Mouse (Mus musculus) left cerebral cortex, postnatal 10 days (tissue): ENCODE data around the gene Gm49405. TPM values are rescaled to one million over a fixed set of nuclear protein-coding genes. Genes with fewer than 3 reads are reported as not detected.
A peak's percentile ranks its signal among the peaks of the same experiment; 100 is the strongest.
"Not testable (repeated sequence)": the region's sequence is repeated elsewhere in the genome, so short reads cannot be mapped to it uniquely, and the experiment has no call there.

Experiments
- DNase-seq, 2 experiments: peaks; one replicate each; pipeline ENCODE4 v3.0.0; 2021 to 2022; ENCODE audit warnings: low spot score in 2 of 2, mixed read lengths in 1 of 2; ENCODE audit errors: extremely low spot score in 1 of 2
- intact Hi-C: fragments of 180-260 bp; cut with DNase I; formaldehyde crosslinking; loops from one replicate; pipeline ENCODE4 v1.15.1; 2025
- total RNA-seq, 2 experiments: library from RNA; stranded (reverse); gene quantifications; 2 replicates each; pipeline ENCODE4 v1.2.3; 2021

Gene Gm49405
- 1 to 10 TPM in 1 of 2 experiments, under 1 TPM in 1; 0.81 to 1.4 TPM for total RNA-seq

GRCm38 (mm10) chr19:4000119-4000900 lies at the start of gene Gm49405, which contains the start of gene Nudt8:
Gene Gm49405, plus strand, starts transcription at chr19:4000626.
Gene Nudt8, plus strand, starts transcription at chr19:4000580.
- DNase-seq = peak; percentile 94 to 97
- intact Hi-C loops = no loop called here

- DNase-seq = no peak
- intact Hi-C loops = no loop called here
Observed at GRCm38 (mm10) chr19:3951461-3951860, 49.0 kb upstream of the Gm49405 start.

- no peak for DNase-seq
- intact Hi-C loops = no loop called here
Observed at GRCm38 (mm10) chr19:3952099-3952498, 48.3 kb upstream of the Gm49405 start.

GRCm38 (mm10) chr19:3955033-3955432 lies 45.4 kb upstream of the Gm49405 start:
- intact Hi-C loops = no loop called here
- DNase-seq = no peak

GRCm38 (mm10) chr19:3955804-3956203 lies 44.6 kb upstream of the Gm49405 start:
- intact Hi-C loops = no loop called here

GRCm38 (mm10) chr19:3957296-3958036 lies 43.0 kb upstream of the Gm49405 start:
- intact Hi-C loops, DNase-seq: not testable (repeated sequence)

More at GRCm38 (mm10) chr19:3955804-3956203, 44.6 kb upstream of the Gm49405 start:
- DNase-seq = no peak

- intact Hi-C loops = no loop called here
- no peak for DNase-seq
Observed at GRCm38 (mm10) chr19:3958470-3958869, 42.0 kb upstream of the Gm49405 start, which contains the start of gene Aldh3b3. Gene Aldh3b3, plus strand, starts transcription at chr19:3958645.

GRCm38 (mm10) chr19:3959030-3959429 lies 41.4 kb upstream of the Gm49405 start:
- no peak for DNase-seq
- intact Hi-C loops = no loop called here

GRCm38 (mm10) chr19:3960211-3960610 lies 40.2 kb upstream of the Gm49405 start:
- DNase-seq = no peak
- intact Hi-C loops = no loop called here

- intact Hi-C loops, DNase-seq: not testable (repeated sequence)
Observed at GRCm38 (mm10) chr19:3961805-3962204, 38.6 kb upstream of the Gm49405 start.

GRCm38 (mm10) chr19:3962469-3962868 lies 38.0 kb upstream of the Gm49405 start:
- intact Hi-C loops = no loop called here

GRCm38 (mm10) chr19:3964030-3964429 lies 36.4 kb upstream of the Gm49405 start:
- intact Hi-C loops = no loop called here
- no peak for DNase-seq

More at GRCm38 (mm10) chr19:3962469-3962868, 38.0 kb upstream of the Gm49405 start:
- DNase-seq = peak in 1 of 2 experiments; percentile 55

GRCm38 (mm10) chr19:3966330-3967075 lies 33.9 kb upstream of the Gm49405 start:
- no peak for DNase-seq
- intact Hi-C loops = no loop called here

- DNase-seq = no peak
- intact Hi-C loops = no loop called here
Observed at GRCm38 (mm10) chr19:3967258-3967657, 33.2 kb upstream of the Gm49405 start.

- intact Hi-C loops = no loop called here
- DNase-seq = no peak
Observed at GRCm38 (mm10) chr19:3972229-3972628, 28.2 kb upstream of the Gm49405 start, which contains the start of gene Aldh3b2. Gene Aldh3b2, plus strand, starts transcription at chr19:3972328.

- DNase-seq, intact Hi-C loops: not testable (repeated sequence)
Observed at GRCm38 (mm10) chr19:3974608-3975007, 25.8 kb upstream of the Gm49405 start.

GRCm38 (mm10) chr19:3975866-3976265 lies 24.6 kb upstream of the Gm49405 start:
- no peak for DNase-seq
- intact Hi-C loops = no loop called here

- DNase-seq = peak; percentile 78 to 82
- intact Hi-C loops = loop anchor here (5.0 kb wide), 1 partner anchor 33 kb away; no protein-coding TSS in a partner anchor
Observed at GRCm38 (mm10) chr19:3980309-3980708, 20.1 kb upstream of the Gm49405 start.

GRCm38 (mm10) chr19:3980917-3981316 lies 19.5 kb upstream of the Gm49405 start:
- DNase-seq = no peak
- intact Hi-C loops = loop anchor here (5.0 kb wide), 1 partner anchor 34 kb away; no protein-coding TSS in a partner anchor
